Mouse (Mus musculus): ENCODE measurements at regions not wholly inside any gene's neighbourhood (a gene's known extent, or its start where the extent isn't known, plus 50 kb on each side); places are given as distances from the start of the nearest gene placed in this dataset.

GRCm38 (mm10) chr16:31508981-31509380 is 86.9 kb downstream of the Bdh1 start:
- Histone ChIP-seq H3K36me3 (ENCODE audit: control insufficient read depth) (no peaks in the 10 kb centered on the region), H3K4me3 (replicated peaks) (no peak overlapping the region), H3K9me3 (ENCODE audit: control insufficient read depth, low read length) (no peaks in the 10 kb centered on the region), H3K4me1 (ENCODE audit: control insufficient read depth) (peaks cover 31% of the 10 kb centered on the region), H3K27me3 (ENCODE audit: control insufficient read depth) (peaks cover under 1% of the 10 kb centered on the region; the same call in 1 of the 2 replicates)
- no peak for TF ChIP-seq GATA1 (IDR thresholded peaks at IDR 0.05; ENCODE audit: low read length)
- TF ChIP-seq TAL1 (IDR thresholded peaks at IDR 0.05; ENCODE audit: low read length): no peak

DNA sequence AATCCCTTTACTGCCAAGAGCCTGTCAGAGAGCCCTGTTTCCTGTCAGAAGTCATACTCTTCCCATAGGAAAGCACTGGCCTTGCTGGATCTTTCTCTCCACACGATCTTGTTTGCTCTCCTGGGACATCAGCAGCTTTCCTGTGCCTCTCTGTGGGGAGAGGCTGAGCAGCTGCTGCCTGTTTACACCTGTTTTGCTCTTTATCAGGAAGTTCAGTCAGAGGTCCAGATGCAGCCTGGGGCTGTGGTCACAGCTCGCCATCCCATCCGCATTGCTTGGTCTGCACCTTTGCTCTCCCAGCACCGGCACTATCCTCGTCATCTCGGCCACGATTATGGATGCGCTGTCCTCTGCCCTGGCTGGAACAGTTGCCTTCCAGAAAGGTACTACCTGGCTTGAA is 88.0 kb downstream of the Bdh1 start:
- Histone ChIP-seq H3K27me3 (ENCODE audit: control insufficient read depth) (peaks cover 2% of the 10 kb centered on the region; the same call in 1 of the 2 replicates), H3K4me1 (ENCODE audit: control insufficient read depth) (peaks cover 31% of the 10 kb centered on the region), H3K4me3 (replicated peaks) (no peak overlapping the region), H3K9me3 (ENCODE audit: control insufficient read depth, low read length) (no peaks in the 10 kb centered on the region), H3K36me3 (ENCODE audit: control insufficient read depth) (no peaks in the 10 kb centered on the region)
- no peak for TF ChIP-seq GATA1 (IDR thresholded peaks at IDR 0.05; ENCODE audit: low read length)
- no peak for TF ChIP-seq TAL1 (IDR thresholded peaks at IDR 0.05; ENCODE audit: low read length)

GRCm38 (mm10) chr16:31518816-31519215 is 96.7 kb downstream of the Bdh1 start:
- no peak overlapping the region for H3K4me3 ChIP-seq (replicated peaks)
- H3K27me3 ChIP-seq (ENCODE audit: control insufficient read depth): peaks cover 7% of the 10 kb centered on the region
- H3K4me1 ChIP-seq (ENCODE audit: control insufficient read depth): no peaks in the 10 kb centered on the region
- peaks cover 6% of the 10 kb centered on the region for H3K9me3 ChIP-seq (ENCODE audit: control insufficient read depth, low read length)
- no peak for TF ChIP-seq TAL1 (IDR thresholded peaks at IDR 0.05; ENCODE audit: low read length)
- TF ChIP-seq GATA1 (IDR thresholded peaks at IDR 0.05; ENCODE audit: low read length): no peak
- H3K36me3 ChIP-seq (ENCODE audit: control insufficient read depth): no peaks in the 10 kb centered on the region

DNA sequence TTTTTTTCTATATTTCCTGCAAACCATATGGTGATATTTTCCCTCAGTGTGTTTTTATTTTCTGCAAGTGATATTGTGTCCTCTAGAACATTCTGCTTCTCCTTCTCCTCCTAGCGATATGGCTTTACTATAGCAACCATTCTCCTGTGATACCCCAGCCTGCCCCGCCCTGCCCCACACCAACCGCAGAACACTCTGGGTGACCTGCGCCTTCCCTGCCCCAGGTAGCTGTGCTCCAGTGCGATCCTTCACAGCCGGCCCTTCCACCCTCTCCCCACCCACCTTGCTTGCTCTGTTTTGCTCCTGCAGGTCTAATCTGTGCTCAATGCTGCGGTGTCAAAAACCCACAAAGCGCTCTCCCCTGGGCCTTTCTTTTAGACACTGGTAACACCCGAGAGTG is 98.0 kb downstream of the Bdh1 start:
- H3K4me1 ChIP-seq (ENCODE audit: control insufficient read depth): no peaks in the 10 kb centered on the region
- H3K36me3 ChIP-seq (ENCODE audit: control insufficient read depth): no peaks in the 10 kb centered on the region
- H3K9me3 ChIP-seq (ENCODE audit: control insufficient read depth, low read length): peaks cover 6% of the 10 kb centered on the region
- no peak for TF ChIP-seq TAL1 (IDR thresholded peaks at IDR 0.05; ENCODE audit: low read length)
- TF ChIP-seq GATA1 (IDR thresholded peaks at IDR 0.05; ENCODE audit: low read length): no peak
- no peak overlapping the region for H3K4me3 ChIP-seq (replicated peaks)
- H3K27me3 ChIP-seq (ENCODE audit: control insufficient read depth): peaks cover 5% of the 10 kb centered on the region

- TF ChIP-seq TAL1 (IDR thresholded peaks at IDR 0.05; ENCODE audit: low read length): no peak
- no peak for TF ChIP-seq GATA1 (IDR thresholded peaks at IDR 0.05; ENCODE audit: low read length)
- Histone ChIP-seq H3K9me3 (ENCODE audit: control insufficient read depth, low read length) (peaks cover 6% of the 10 kb centered on the region), H3K27me3 (ENCODE audit: control insufficient read depth) (peaks cover 6% of the 10 kb centered on the region), H3K4me3 (replicated peaks) (no peak overlapping the region), H3K36me3 (ENCODE audit: control insufficient read depth) (no peaks in the 10 kb centered on the region), H3K4me1 (ENCODE audit: control insufficient read depth) (no peaks in the 10 kb centered on the region)
Observed at GRCm38 (mm10) chr16:31521786-31522185, 99.7 kb downstream of the Bdh1 start.

DNA sequence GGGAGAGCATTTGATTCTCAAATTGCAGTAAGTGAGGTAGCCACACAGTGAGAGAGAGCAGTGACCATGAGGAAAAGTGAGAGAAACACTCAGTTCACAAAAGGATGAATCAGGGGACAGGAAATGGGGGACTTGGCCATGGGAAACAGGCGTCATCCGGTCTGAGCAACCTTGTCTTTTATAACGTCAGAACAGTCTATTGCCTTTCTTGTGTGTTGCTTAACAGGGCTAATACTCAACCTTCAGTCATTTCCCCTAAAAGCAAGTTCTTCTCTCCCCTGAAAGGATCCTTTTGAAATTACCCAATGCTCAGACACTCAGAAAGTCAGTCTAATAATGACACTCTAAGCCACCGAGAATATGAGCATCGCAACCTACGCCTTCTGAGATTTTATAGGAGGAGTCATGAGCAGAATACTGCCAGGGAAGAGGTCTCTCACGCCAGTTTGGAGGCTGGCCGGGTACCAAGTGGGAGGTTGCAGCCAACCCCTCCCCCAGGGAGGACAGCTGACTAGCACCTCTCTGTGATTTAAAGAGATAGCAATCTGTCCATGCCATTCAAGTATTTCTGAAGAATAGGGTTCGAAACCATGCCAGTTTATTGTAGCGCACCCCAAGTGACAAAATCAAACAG is 104.7 kb downstream of the Bdh1 start:
- H3K9me3 ChIP-seq (ENCODE audit: control insufficient read depth, low read length): no peaks in the 10 kb centered on the region
- TF ChIP-seq TAL1 (IDR thresholded peaks at IDR 0.05; ENCODE audit: low read length) (no peak), GATA1 (IDR thresholded peaks at IDR 0.05; ENCODE audit: low read length) (no peak)
- H3K36me3 ChIP-seq (ENCODE audit: control insufficient read depth): no peaks in the 10 kb centered on the region
- H3K4me1 ChIP-seq (ENCODE audit: control insufficient read depth): peaks cover 3% of the 10 kb centered on the region
- no peak overlapping the region for H3K4me3 ChIP-seq (replicated peaks)
- H3K27me3 ChIP-seq (ENCODE audit: control insufficient read depth): peaks cover 38% of the 10 kb centered on the region

DNA sequence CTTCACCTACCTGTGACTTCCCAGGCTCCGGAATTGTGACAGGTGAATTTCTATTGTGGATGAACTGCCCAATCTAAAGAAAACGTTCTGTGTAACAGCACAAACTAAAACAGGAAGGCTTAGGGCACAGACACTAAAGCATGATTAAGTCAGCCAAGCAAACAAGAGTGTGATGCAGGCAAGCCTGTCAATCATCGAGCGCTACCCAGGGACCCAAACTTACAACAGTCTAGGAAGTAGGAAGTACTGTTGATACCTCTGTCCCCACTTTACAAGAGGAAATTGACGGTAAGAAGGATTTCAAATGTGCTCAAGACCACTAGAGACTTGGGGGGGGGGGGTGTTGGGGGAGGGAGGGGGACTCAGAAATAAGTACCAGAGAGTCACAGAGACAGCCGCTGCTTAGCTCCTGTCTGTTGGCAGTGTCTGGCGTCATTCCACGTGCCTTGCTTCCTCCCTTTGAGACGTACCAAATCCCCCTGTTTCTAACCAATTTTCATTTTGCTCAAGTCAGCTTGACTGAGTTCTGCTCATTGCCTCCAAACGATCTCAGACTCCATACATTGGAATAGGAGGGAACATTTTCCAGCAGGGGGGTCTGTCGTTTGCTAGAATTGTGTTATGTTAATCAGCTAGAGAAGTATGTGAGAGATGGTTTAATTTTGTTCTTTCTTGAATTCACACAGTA is 106.7 kb downstream of the Bdh1 start:
- peaks cover 43% of the 10 kb centered on the region for H3K27me3 ChIP-seq (ENCODE audit: control insufficient read depth)

GRCm38 (mm10) chr16:31529284-31529958 is 107.3 kb downstream of the Bdh1 start:
- peaks cover 43% of the 10 kb centered on the region for H3K27me3 ChIP-seq (ENCODE audit: control insufficient read depth)
- TF ChIP-seq TAL1 (IDR thresholded peaks at IDR 0.05; ENCODE audit: low read length) (no peak), GATA1 (IDR thresholded peaks at IDR 0.05; ENCODE audit: low read length) (no peak)
- H3K4me1 ChIP-seq (ENCODE audit: control insufficient read depth): peaks cover 28% of the 10 kb centered on the region
- H3K9me3 ChIP-seq (ENCODE audit: control insufficient read depth, low read length): no peaks in the 10 kb centered on the region
- no peaks in the 10 kb centered on the region for H3K36me3 ChIP-seq (ENCODE audit: control insufficient read depth)
- no peak overlapping the region for H3K4me3 ChIP-seq (replicated peaks)

More for the DNA sequence above, 106.7 kb downstream of the Bdh1 start:
- TF ChIP-seq GATA1 (IDR thresholded peaks at IDR 0.05; ENCODE audit: low read length) (no peak), TAL1 (IDR thresholded peaks at IDR 0.05; ENCODE audit: low read length) (no peak)
- H3K36me3 ChIP-seq (ENCODE audit: control insufficient read depth): no peaks in the 10 kb centered on the region
- H3K4me1 ChIP-seq (ENCODE audit: control insufficient read depth): peaks cover 21% of the 10 kb centered on the region
- no peak overlapping the region for H3K4me3 ChIP-seq (replicated peaks)
- H3K9me3 ChIP-seq (ENCODE audit: control insufficient read depth, low read length): no peaks in the 10 kb centered on the region

GRCm38 (mm10) chr16:31530090-31530489 is 108.0 kb downstream of the Bdh1 start:
- H3K4me3 ChIP-seq (replicated peaks): no peak overlapping the region
- TF ChIP-seq GATA1 (IDR thresholded peaks at IDR 0.05; ENCODE audit: low read length): no peak
- no peak for TF ChIP-seq TAL1 (IDR thresholded peaks at IDR 0.05; ENCODE audit: low read length)
- peaks cover 34% of the 10 kb centered on the region for H3K4me1 ChIP-seq (ENCODE audit: control insufficient read depth)
- no peaks in the 10 kb centered on the region for H3K36me3 ChIP-seq (ENCODE audit: control insufficient read depth)
- H3K9me3 ChIP-seq (ENCODE audit: control insufficient read depth, low read length): no peaks in the 10 kb centered on the region
- peaks cover 43% of the 10 kb centered on the region for H3K27me3 ChIP-seq (ENCODE audit: control insufficient read depth)

Measured in erythroblast, embryonic 14.5 days (primary cell).